23 mouse cellular contexts compared by ENCODE assay signal in genomic region chr1:191042106-191042505, GRCm38 (mm10). TPM values are rescaled to one million over a fixed set of nuclear protein-coding genes. Genes with fewer than 3 reads are reported as not detected.
"Had no signal": no experiment of that assay in that cellular context is flagged by ENCODE, and none has a peak within 500 bp of the region (broad histone marks: within the 10 kb centered on the region; RNA-seq: fewer than 3 reads in every experiment).

No protein-coding gene starts in this region.

- H3K4me3 ChIP-seq: midbrain, embryonic 10.5 days; midbrain, embryonic 12.5 days; myocyte; neural tube, embryonic 13.5 days; neural tube, embryonic 15.5 days; stomach, embryonic 15.5 days had no signal

- H3K9me3 ChIP-seq: midbrain, embryonic 10.5 days; midbrain, embryonic 12.5 days; neural tube, embryonic 13.5 days; neural tube, embryonic 15.5 days; stomach, embryonic 15.5 days had no signal

- DNase-seq: lung, adult 18-20 months; lung, embryonic 14.5 days; lung, postnatal 10 days; lung, postnatal 4 days; midbrain, embryonic 14.5 days; right cerebral cortex, postnatal 14 days; thymus, adult 2 months; thymus, postnatal 25 days; thymus, postnatal 4 days had no signal

- H3K4me1 ChIP-seq: midbrain, embryonic 10.5 days; midbrain, embryonic 12.5 days; neural tube, embryonic 13.5 days; neural tube, embryonic 15.5 days; stomach, embryonic 15.5 days had no signal

- H3K36me3 ChIP-seq: midbrain, embryonic 10.5 days; midbrain, embryonic 12.5 days; neural tube, embryonic 13.5 days; neural tube, embryonic 15.5 days; stomach, embryonic 15.5 days had no signal

- H3K27me3 ChIP-seq: midbrain, embryonic 12.5 days; neural tube, embryonic 13.5 days; neural tube, embryonic 15.5 days; stomach, embryonic 15.5 days had no signal

- H3K27ac ChIP-seq: midbrain, embryonic 10.5 days; midbrain, embryonic 12.5 days; neural tube, embryonic 13.5 days; neural tube, embryonic 15.5 days; stomach, embryonic 15.5 days; stomach, postnatal 0 days had no signal

RNA-seq across cellular contexts. Expression of gene Spata45, which starts 5.7 kb away (rescaled TPM):
- total RNA-seq: megakaryocyte, adult 5-6 weeks; megakaryocyte-erythroid progenitor cell, adult 5-6 weeks had no signal
- polyA plus RNA-seq: lung, embryonic 14.5 days; lung, embryonic 16.5 days; midbrain, embryonic 10.5 days; midbrain, embryonic 12.5 days; midbrain, embryonic 14.5 days; midbrain, embryonic 16.5 days; myocyte; neural tube, embryonic 11.5 days; neural tube, embryonic 13.5 days; neural tube, embryonic 15.5 days; spleen, adult 2 months; stomach, embryonic 15.5 days; stomach, postnatal 0 days; thymus, adult 2 months; urinary bladder, adult 2 months had no signal

RNA-seq across cellular contexts. Expression of gene Batf3, which starts 55.5 kb away (rescaled TPM):
- total RNA-seq: megakaryocyte-erythroid progenitor cell, adult 5-6 weeks had no signal
